ENCODE assay signal across 8 mouse cellular contexts in the genomic region with DNA sequence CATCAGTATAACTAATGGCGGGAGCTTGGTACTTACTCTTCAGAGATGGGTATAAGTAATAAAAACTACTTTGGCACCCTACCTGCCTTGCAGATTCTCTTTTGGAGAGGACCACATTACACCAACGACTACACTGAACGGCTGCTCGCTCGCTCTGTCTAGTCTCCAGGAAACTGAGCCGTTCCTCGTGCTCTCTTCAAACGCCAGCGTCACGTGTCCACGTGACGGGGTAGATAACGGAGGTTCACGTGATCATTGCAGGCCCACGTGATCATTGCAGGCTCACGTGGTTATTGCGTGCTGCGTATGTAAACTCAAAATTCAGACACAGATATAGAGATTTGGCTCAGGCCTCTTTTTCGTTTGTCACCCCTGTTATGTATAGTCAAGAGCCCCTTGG. TPM values are rescaled to one million over a fixed set of nuclear protein-coding genes. Genes with fewer than 3 reads are reported as not detected.
DNase-seq lines count a peak whose midpoint lies in the region; ATAC-seq lines count a peak whose summit lies in the region.

A gene (minus strand): TSS at position 209 of the 400 bp plus-strand sequence.

- H3K36me3 ChIP-seq in kidney, embryonic 15.5 days = no peaks in the 10 kb centered on the region
- no peaks in the 10 kb centered on the region for H3K36me3 ChIP-seq in embryonic facial prominence, embryonic 10.5 days (replicated peaks)
- H3K36me3 ChIP-seq in hindbrain, embryonic 15.5 days = no peaks in the 10 kb centered on the region
- no peaks in the 10 kb centered on the region for H3K36me3 ChIP-seq in midbrain, embryonic 15.5 days (replicated peaks)

- H3K4me2 ChIP-seq in kidney, embryonic 15.5 days = peak within 1 kb of the TSS; percentile 58
- H3K4me2 ChIP-seq in hindbrain, embryonic 15.5 days = peak within 1 kb of the TSS; percentile 51
- peak within 1 kb of the TSS; percentile 46 for H3K4me2 ChIP-seq in midbrain, embryonic 15.5 days

- DNase-seq in kidney, adult 18-20 months = no peak
- no peak for DNase-seq in embryonic facial prominence, embryonic 10.5 days (ENCODE audit: low spot score)
- no peak for DNase-seq in right cerebral cortex, postnatal 36 days (ENCODE audit: low spot score in 2 of 2)
- DNase-seq in left cerebral cortex, adult 18-20 months (ENCODE audit: low spot score in 2 of 2) = no peak
- DNase-seq in left cerebral cortex, adult 9 months (ENCODE audit: low spot score in 2 of 2) = no peak

- WGBS in kidney, embryonic 15.5 days = 90% methylated on average over 19 of the region's 19 CpGs
- WGBS in embryonic facial prominence, embryonic 10.5 days = 89% methylated on average over 19 of the region's 19 CpGs
- WGBS in hindbrain, embryonic 15.5 days = 89% methylated on average over 19 of the region's 19 CpGs
- WGBS in midbrain, embryonic 15.5 days = 91% methylated on average over 19 of the region's 19 CpGs

- H3K9ac ChIP-seq in kidney, embryonic 15.5 days = no peak within 1 kb of the TSS
- H3K9ac ChIP-seq in hindbrain, embryonic 15.5 days = 0 out of 2 replicates have a peak within 1 kb of the TSS, but pooled peaks have one; percentile 22
- no peak within 1 kb of the TSS for H3K9ac ChIP-seq in midbrain, embryonic 15.5 days

- no peak for ATAC-seq in kidney, embryonic 15.5 days (replicated peaks; ENCODE audit: low FRiP score)
- no peak for ATAC-seq in hindbrain, embryonic 15.5 days (ENCODE audit: low FRiP score, low read depth)
- ATAC-seq in midbrain, embryonic 15.5 days (replicated peaks) = no peak

- no peak within 1 kb of the TSS for H3K27ac ChIP-seq in kidney, embryonic 15.5 days
- H3K27ac ChIP-seq in embryonic facial prominence, embryonic 10.5 days (replicated peaks) = peak within 1 kb of the TSS; percentile 60; the same call in 1 of the 2 replicates
- H3K27ac ChIP-seq in hindbrain, embryonic 15.5 days (replicated peaks) = no peak within 1 kb of the TSS
- no peak within 1 kb of the TSS for H3K27ac ChIP-seq in midbrain, embryonic 15.5 days

- H3K9me3 ChIP-seq in kidney, embryonic 15.5 days (replicated peaks) = no peaks in the 10 kb centered on the region
- H3K9me3 ChIP-seq in embryonic facial prominence, embryonic 10.5 days = 0 out of 2 replicates have a peak, but pooled peaks cover 13% of the 10 kb centered on the region
- H3K9me3 ChIP-seq in hindbrain, embryonic 15.5 days = no peaks in the 10 kb centered on the region
- H3K9me3 ChIP-seq in midbrain, embryonic 15.5 days = no peaks in the 10 kb centered on the region

- peak within 1 kb of the TSS; percentile 37 for H3K4me3 ChIP-seq in kidney, embryonic 15.5 days (replicated peaks)
- peak within 1 kb of the TSS; percentile 50 for H3K4me3 ChIP-seq in embryonic facial prominence, embryonic 10.5 days
- H3K4me3 ChIP-seq in hindbrain, embryonic 15.5 days = peak within 1 kb of the TSS; percentile 33
- H3K4me3 ChIP-seq in midbrain, embryonic 15.5 days = peak within 1 kb of the TSS; percentile 34

- peaks cover 15% of the 10 kb centered on the region for H3K27me3 ChIP-seq in kidney, embryonic 15.5 days
- peaks cover 61% of the 10 kb centered on the region for H3K27me3 ChIP-seq in embryonic facial prominence, embryonic 10.5 days (replicated peaks; ENCODE audit: low read depth, poor library complexity, severe bottlenecking)
- H3K27me3 ChIP-seq in hindbrain, embryonic 15.5 days = no peaks in the 10 kb centered on the region
- no peaks in the 10 kb centered on the region for H3K27me3 ChIP-seq in midbrain, embryonic 15.5 days (replicated peaks)

- no peaks in the 10 kb centered on the region for H3K4me1 ChIP-seq in kidney, embryonic 15.5 days
- H3K4me1 ChIP-seq in embryonic facial prominence, embryonic 10.5 days = no peaks in the 10 kb centered on the region
- no peaks in the 10 kb centered on the region for H3K4me1 ChIP-seq in hindbrain, embryonic 15.5 days (replicated peaks)
- H3K4me1 ChIP-seq in midbrain, embryonic 15.5 days = no peaks in the 10 kb centered on the region

RNA-seq across cellular contexts. Expression of the gene that starts here (rescaled TPM):
- polyA plus RNA-seq in kidney, embryonic 15.5 days (2015; fragmentation: Nextera tagmentation; extraction: Ambion mirVana) = 0.31 and 0.65 TPM in 2 replicates
- 0.55 and 0.59 TPM in 2 replicates for polyA plus RNA-seq in embryonic facial prominence, embryonic 10.5 days (2016; fragmentation: Nextera tagmentation; extraction: Ambion mirVana)
- 0.12 and 0.32 TPM in 2 replicates for polyA plus RNA-seq in hindbrain, embryonic 15.5 days (2015; fragmentation: Nextera tagmentation; extraction: Ambion mirVana)
- polyA plus RNA-seq in midbrain, embryonic 15.5 days (2015; fragmentation: Nextera tagmentation; extraction: Ambion mirVana) = 0.25 and 0.29 TPM in 2 replicates
- total RNA-seq in left cerebral cortex, adult 18-20 months (2021) = not detected
